Mouse (Mus musculus) hindbrain, postnatal 0 days (tissue): ENCODE results near the gene Spock2. TPM values are rescaled to one million over a fixed set of nuclear protein-coding genes. Genes with fewer than 3 reads are reported as not detected.
"Not testable (repeated sequence)": the region's sequence is repeated elsewhere in the genome, so short reads cannot be mapped to it uniquely, and the experiment has no call there.

ENCODE experiments used
- ATAC-seq: fragments of 200-750 bp; cut with Nextera tagmentation; 2 replicates; pipeline ENCODE4 v1.8.0; 2017; ENCODE audit warnings: mild to moderate bottlenecking, moderate TSS enrichment, moderate library complexity
- DNase-seq: peaks from one replicate; pipeline ENCODE4 v3.0.0-alpha.2; 2015; ENCODE audit warnings: low spot score
- H3K27ac ChIP-seq: fragments of 300-500 bp; sonication (generic); 2 replicates; pipeline ENCODE4 v1.5.1; 2014; ENCODE audit warnings: mild to moderate bottlenecking
- H3K27me3 ChIP-seq: fragments of 300-500 bp; sonication (generic); 2 replicates; pipeline ENCODE4 v1.6.1; 2014; ENCODE audit warnings: low read length, mixed read lengths; ENCODE audit not compliant: insufficient read depth
- H3K36me3 ChIP-seq: fragments of 300-500 bp; sonication (generic); 2 replicates; pipeline ENCODE4 v1.6.1; 2014; ENCODE audit warnings: low read length, mixed read lengths; ENCODE audit not compliant: insufficient read depth
- H3K4me1 ChIP-seq: fragments of 300-500 bp; sonication (generic); 2 replicates; pipeline ENCODE4 v1.6.1; 2014; ENCODE audit warnings: antibody characterized with exemption, low read length, mixed read lengths; ENCODE audit not compliant: insufficient read depth
- H3K4me2 ChIP-seq: fragments of 300-500 bp; sonication (generic); 2 replicates; pipeline ENCODE4 v1.6.1; 2014; ENCODE audit warnings: low read depth, mild to moderate bottlenecking, low read length, moderate library complexity, mixed read lengths
- H3K4me3 ChIP-seq: fragments of 300-500 bp; sonication (generic); 2 replicates; pipeline ENCODE4 v1.5.1; 2014; ENCODE audit warnings: low read length
- H3K9ac ChIP-seq: fragments of 300-500 bp; sonication (generic); replicated peaks from 2 replicates; pipeline ENCODE4 v1.6.1; 2014; ENCODE audit warnings: mild to moderate bottlenecking, low read length, moderate library complexity, mixed read lengths
- H3K9me3 ChIP-seq: fragments of 300-500 bp; sonication (generic); 2 replicates; pipeline ENCODE4 v1.6.1; 2016; ENCODE audit warnings: low read length, mixed read lengths
- CTCF ChIP-seq: IDR thresholded peaks from 2 replicates; pipeline ENCODE4 v1.5.1; 2016; ENCODE audit warnings: antibody characterized with exemption, control low read depth, low read depth
- WGBS: fragments of 180-500 bp; shearing (Covaris S2); extraction: QIAGEN DNeasy Blood & Tissue Kit; methylation state at CpG from one replicate; pipeline ENCODE4 v1.1.7; 2014; 5-methylcytosine and 5-hydroxymethylcytosine counted together
- microRNA-seq, 2 experiments: library from miRNA; unstranded; fragments of <30 nt; microRNA quantifications; one replicate each; pipeline ENCODE4; 2016
- polyA plus RNA-seq: library from polyadenylated mRNA; unstranded; fragments of >200 nt; fragmentation: Nextera tagmentation; extraction: Ambion mirVana; gene quantifications from 2 replicates; pipeline ENCODE4 v1.2.1, GENCODE M21; 2015
- total RNA-seq: library from RNA; depleted of rRNA; stranded (reverse); fragments of >200 nt; gene quantifications from 2 replicates; pipeline ENCODE4 v1.2.3, GENCODE M21; 2014; rRNA removed

Gene Spock2
- total and polyA plus RNA-seq, 2 experiments from 2014 or later: 106 to 297 TPM

- Histone ChIP-seq H3K9me3 (no peaks in the 10 kb centered on the region), H3K4me2 (no peak overlapping the region), H3K9ac (no peak overlapping the region), H3K4me1 (no peaks in the 10 kb centered on the region), H3K27ac (no peak overlapping the region), H3K27me3 (no peaks in the 10 kb centered on the region), H3K4me3 (no peak overlapping the region), H3K36me3 (no peaks in the 10 kb centered on the region)
- DNase-seq: no peak
- no peak for TF ChIP-seq CTCF
- ATAC-seq: no peak
- WGBS: 58% methylated on average over 3 of the region's 3 CpGs
Measured at GRCm38 (mm10) chr10:60168960-60169359, 62.9 kb downstream of the Spock2 start.

DNA sequence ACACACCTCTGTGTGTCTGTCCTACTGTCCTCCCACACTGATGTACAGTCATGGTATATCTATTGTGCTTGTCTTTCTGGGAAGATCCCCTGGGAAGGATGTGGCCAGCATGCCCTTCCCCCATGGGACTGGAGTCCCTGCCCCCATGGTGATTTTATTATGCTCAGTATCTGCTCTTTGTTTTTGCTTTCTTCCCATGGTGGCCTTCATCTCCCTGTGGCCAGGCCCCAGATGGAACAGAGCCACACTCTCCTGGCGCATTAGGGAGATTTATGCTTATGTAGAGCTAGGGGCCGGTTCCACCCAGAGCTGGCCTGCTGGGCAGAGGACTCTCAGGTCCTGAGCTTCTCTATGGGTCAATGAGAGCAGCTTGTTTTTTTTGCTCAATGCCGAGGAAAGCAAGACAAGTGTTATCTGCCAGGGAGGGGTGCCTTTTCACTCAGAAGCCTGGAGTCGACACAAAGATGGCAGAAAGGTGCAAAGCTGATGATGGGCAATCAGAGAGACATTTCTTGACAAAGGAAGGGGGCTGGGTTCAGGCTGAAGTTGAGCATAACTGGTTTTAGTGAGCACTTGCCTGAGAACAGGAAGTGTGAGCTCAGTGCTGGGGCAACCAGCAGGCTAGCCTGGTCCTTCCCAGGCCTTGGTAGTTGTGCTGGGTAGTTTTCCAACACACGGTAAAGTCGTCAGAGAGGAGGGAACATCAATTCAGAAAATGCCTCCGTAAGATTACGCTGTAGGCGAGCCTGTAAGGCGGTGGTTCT lies 64.5 kb downstream of the Spock2 start:
- H3K4me3 ChIP-seq: no peak overlapping the region

GRCm38 (mm10) chr10:60171368-60171767 lies 65.3 kb downstream of the Spock2 start:
- Histone ChIP-seq H3K36me3 (no peaks in the 10 kb centered on the region), H3K4me3 (no peak overlapping the region), H3K4me2 (no peak overlapping the region), H3K9ac (no peak overlapping the region), H3K27me3 (no peaks in the 10 kb centered on the region), H3K9me3 (no peaks in the 10 kb centered on the region), H3K27ac (no peak overlapping the region), H3K4me1 (no peaks in the 10 kb centered on the region)
- no peak for TF ChIP-seq CTCF
- ATAC-seq (no peak), DNase-seq (no peak)
- WGBS: 95% methylated on average over 5 of the region's 5 CpGs

More for the DNA sequence above, 64.5 kb downstream of the Spock2 start:
- DNase-seq (no peak), ATAC-seq (no peak)
- 71% methylated on average over 10 of the region's 10 CpGs for WGBS
- TF ChIP-seq CTCF: no peak
- no peaks in the 10 kb centered on the region for H3K27me3 ChIP-seq
- no peak overlapping the region for H3K4me2 ChIP-seq
- no peak overlapping the region for H3K27ac ChIP-seq
- no peaks in the 10 kb centered on the region for H3K36me3 ChIP-seq
- no peaks in the 10 kb centered on the region for H3K4me1 ChIP-seq
- no peak overlapping the region for H3K9ac ChIP-seq
- H3K9me3 ChIP-seq: no peaks in the 10 kb centered on the region

DNA sequence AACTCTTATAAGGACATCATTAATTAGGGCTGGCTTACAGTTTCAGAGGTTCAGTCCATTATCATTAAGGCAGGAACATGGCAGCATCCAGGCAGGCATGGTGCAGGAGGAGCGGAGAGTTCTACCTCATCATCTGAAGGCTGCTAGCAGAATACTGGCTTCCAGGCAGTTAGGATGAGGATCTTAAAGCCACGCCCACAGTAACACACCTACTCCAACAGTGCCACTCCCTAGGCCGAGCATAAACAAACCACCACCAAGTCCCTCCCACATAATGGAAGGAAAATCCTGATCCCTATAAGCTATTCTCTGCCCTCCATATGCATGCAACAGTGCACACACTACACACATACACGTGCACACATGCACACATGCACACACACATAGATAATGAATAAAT lies 66.3 kb downstream of the Spock2 start:
- no peaks in the 10 kb centered on the region for H3K27me3 ChIP-seq
- DNase-seq (no peak), ATAC-seq (no peak)
- no peaks in the 10 kb centered on the region for H3K9me3 ChIP-seq
- H3K36me3 ChIP-seq: no peaks in the 10 kb centered on the region
- no peaks in the 10 kb centered on the region for H3K4me1 ChIP-seq
- H3K9ac ChIP-seq: no peak overlapping the region
- no peak overlapping the region for H3K4me2 ChIP-seq
- no peak overlapping the region for H3K4me3 ChIP-seq
- WGBS: 94% methylated on average over 4 of the region's 4 CpGs
- H3K27ac ChIP-seq: no peak overlapping the region
- no peak for TF ChIP-seq CTCF

GRCm38 (mm10) chr10:60173035-60173434 lies 67.0 kb downstream of the Spock2 start:
- no peaks in the 10 kb centered on the region for H3K4me1 ChIP-seq
- H3K4me3 ChIP-seq: no peak overlapping the region
- no peaks in the 10 kb centered on the region for H3K27me3 ChIP-seq
- H3K9ac ChIP-seq: no peak overlapping the region
- no peaks in the 10 kb centered on the region for H3K9me3 ChIP-seq
- no peak overlapping the region for H3K4me2 ChIP-seq
- ATAC-seq: peak; percentile 56; the same call in 1 of the 2 replicates
- H3K36me3 ChIP-seq: no peaks in the 10 kb centered on the region
- no peak for TF ChIP-seq CTCF
- H3K27ac ChIP-seq: no peak overlapping the region
- peak; percentile 74 for DNase-seq
- WGBS: 36% methylated on average over 10 of the region's 10 CpGs

- DNase-seq (no peak), ATAC-seq (no peak)
- Histone ChIP-seq H3K9ac (no peak overlapping the region), H3K9me3 (no peaks in the 10 kb centered on the region), H3K4me2 (no peak overlapping the region), H3K36me3 (no peaks in the 10 kb centered on the region), H3K4me3 (no peak overlapping the region), H3K4me1 (no peaks in the 10 kb centered on the region), H3K27ac (no peak overlapping the region), H3K27me3 (no peaks in the 10 kb centered on the region)
- 68% methylated on average over 3 of the region's 3 CpGs for WGBS
- no peak for TF ChIP-seq CTCF
Measured at GRCm38 (mm10) chr10:60174506-60174905, 68.5 kb downstream of the Spock2 start.

- ATAC-seq, H3K27me3 ChIP-seq: not testable (repeated sequence)
Measured at GRCm38 (mm10) chr10:60175306-60175705, 69.3 kb downstream of the Spock2 start.

More at GRCm38 (mm10) chr10:60175306-60175705, 69.3 kb downstream of the Spock2 start:
- not testable (repeated sequence) for DNase-seq, H3K9ac ChIP-seq, H3K4me1 ChIP-seq, H3K36me3 ChIP-seq, H3K9me3 ChIP-seq, H3K4me2 ChIP-seq, H3K27ac ChIP-seq, H3K4me3 ChIP-seq
- WGBS: 88% methylated on average over 9 of the region's 9 CpGs

Small RNA genes lying within 50 kb of the gene (microRNA-seq; reads per million reads assigned to microRNA genes)
- gene Mir6906: 0.36 to 1.1 reads per million in 2 experiments

Other genes with a start within 250 kb of the Spock2 start
- gene Dnajb12, start 226.7 kb upstream of the Spock2 start, total RNA-seq: 45.1 and 56.8 TPM in 2 replicates
- gene Dnajb12, start 226.7 kb upstream of the Spock2 start, polyA plus RNA-seq: 25.5 and 26.4 TPM in 2 replicates
- 55.9 and 76.6 TPM in 2 replicates for gene Ddit4, start 154.4 kb upstream of the Spock2 start, total RNA-seq
- gene Ddit4, start 154.4 kb upstream of the Spock2 start, polyA plus RNA-seq: 55.2 and 56.9 TPM in 2 replicates
- 10.6 and 11.5 TPM in 2 replicates for gene Ascc1, start 103.4 kb upstream of the Spock2 start, total RNA-seq
- 41.8 and 42.9 TPM in 2 replicates for gene Ascc1, start 103.4 kb upstream of the Spock2 start, polyA plus RNA-seq
- 62.6 and 70.1 TPM in 2 replicates for gene Anapc16, start 103.1 kb upstream of the Spock2 start, total RNA-seq
- gene Anapc16, start 103.1 kb upstream of the Spock2 start, polyA plus RNA-seq: 132 and 133 TPM in 2 replicates
- 7.2 and 10.0 TPM in 2 replicates for gene Chst3, start 113.0 kb downstream of the Spock2 start, total RNA-seq
- 0.89 and 0.96 TPM in 2 replicates for gene Chst3, start 113.0 kb downstream of the Spock2 start, polyA plus RNA-seq
- gene Psap, start 171.4 kb downstream of the Spock2 start, total RNA-seq: 768 and 845 TPM in 2 replicates
- 277 and 281 TPM in 2 replicates for gene Psap, start 171.4 kb downstream of the Spock2 start, polyA plus RNA-seq
- gene Vsir, start 240.6 kb downstream of the Spock2 start, total RNA-seq: 19.2 and 43.1 TPM in 2 replicates
- 1.9 and 4.8 TPM in 2 replicates for gene Vsir, start 240.6 kb downstream of the Spock2 start, polyA plus RNA-seq